Mouse (Mus musculus) thymus, adult 2 months (tissue): Measurements from ENCODE around the gene Gabrr1.

Experiments used
- CTCF ChIP-seq: fragments of 200-500 bp; IDR thresholded peaks from 2 replicates; pipeline ENCODE4 v1.5.1; 2012; ENCODE audit warnings: mild to moderate bottlenecking, control low read depth, low read length, moderate library complexity, borderline replicate concordance; ENCODE audit not compliant: control insufficient read depth, poor library complexity, insufficient read depth; ENCODE audit errors: extremely low read depth
- POLR2A ChIP-seq: fragments of 200-500 bp; IDR thresholded peaks from 2 replicates; pipeline ENCODE4 v1.6.1; 2012; ENCODE audit warnings: mild to moderate bottlenecking, low read length, control low read depth, moderate library complexity; ENCODE audit not compliant: control insufficient read depth, poor library complexity, insufficient read depth; ENCODE audit errors: extremely low read depth

DNA sequence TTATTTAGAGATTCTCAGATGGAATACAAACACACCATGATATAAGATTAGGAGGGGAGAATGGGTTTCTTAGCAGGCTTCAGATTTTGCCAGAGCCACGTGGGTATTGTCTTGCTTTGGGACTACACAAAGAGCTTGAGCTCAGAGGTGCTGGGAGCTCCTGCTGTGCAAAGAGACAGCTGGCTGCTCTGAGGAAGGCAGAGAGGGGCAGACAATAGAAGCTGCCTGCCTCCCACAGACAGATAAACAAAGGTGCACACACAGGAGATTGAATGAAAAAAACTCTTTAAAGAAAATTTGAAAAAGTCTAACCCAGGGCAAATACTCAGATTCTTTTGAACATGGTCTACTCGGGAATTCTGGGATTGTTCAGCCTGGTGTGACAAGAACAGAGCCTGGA, 65.8 kb downstream of the Gabrr1 start:
- no peak for TF ChIP-seq CTCF
- no peak for TF ChIP-seq POLR2A
